Mouse (Mus musculus) olfactory bulb, adult 2 months (tissue): ENCODE measurements around the gene Xylt1.

ENCODE experiments used
- CTCF ChIP-seq: fragments of 200-500 bp; IDR thresholded peaks from 2 replicates; pipeline ENCODE4 v1.5.1; 2012; ENCODE audit warnings: low read depth, mild to moderate bottlenecking, low read length, moderate library complexity; ENCODE audit not compliant: insufficient read depth
- POLR2A ChIP-seq: fragments of 200-500 bp; IDR thresholded peaks from 2 replicates; pipeline ENCODE4 v1.6.1; 2012; ENCODE audit warnings: mild to moderate bottlenecking, low read depth, low read length, moderate library complexity; ENCODE audit not compliant: insufficient read depth

- TF ChIP-seq CTCF (no peak), POLR2A (no peak)
Measured at GRCm38 (mm10) chr7:117595029-117595695, 214.4 kb downstream of the Xylt1 start.
